Mouse (Mus musculus) limb, embryonic 15.5 days (tissue): Measurements from ENCODE around the gene Coq10b. TPM values are rescaled to one million over a fixed set of nuclear protein-coding genes. Genes with fewer than 3 reads are reported as not detected.

Experiments used
- ATAC-seq: fragments of 200-750 bp; cut with Nextera tagmentation; 2 replicates; pipeline ENCODE4 v1.8.0; 2017; ENCODE audit warnings: low read depth, moderate TSS enrichment; ENCODE audit not compliant: insufficient number of reproducible peaks, low FRiP score, low TSS enrichment
- H3K27ac ChIP-seq: fragments of 300-500 bp; sonication (generic); 2 replicates; pipeline ENCODE4 v1.5.1; 2015; ENCODE audit warnings: moderate library complexity, mild to moderate bottlenecking, inconsistent platforms
- H3K27me3 ChIP-seq: fragments of 300-500 bp; sonication (generic); 2 replicates; pipeline ENCODE4 v1.6.1; 2015; ENCODE audit warnings: inconsistent platforms
- H3K36me3 ChIP-seq: fragments of 300-500 bp; sonication (generic); 2 replicates; pipeline ENCODE4 v1.6.1; 2015; ENCODE audit warnings: inconsistent platforms
- H3K4me1 ChIP-seq: fragments of 300-500 bp; sonication (generic); 2 replicates; pipeline ENCODE4 v1.6.1; 2015; ENCODE audit warnings: inconsistent platforms
- H3K4me2 ChIP-seq: fragments of 300-500 bp; sonication (generic); 2 replicates; pipeline ENCODE4 v1.6.1; 2015; ENCODE audit warnings: mild to moderate bottlenecking, inconsistent platforms
- H3K4me3 ChIP-seq: fragments of 300-500 bp; sonication (generic); 2 replicates; pipeline ENCODE4 v1.5.1; 2015; ENCODE audit warnings: mild to moderate bottlenecking, inconsistent platforms
- H3K9ac ChIP-seq: fragments of 300-500 bp; sonication (generic); 2 replicates; pipeline ENCODE4 v1.6.1; 2015; ENCODE audit warnings: inconsistent platforms
- H3K9me3 ChIP-seq: fragments of 300-500 bp; sonication (generic); 2 replicates; pipeline ENCODE4 v1.6.1; 2016; ENCODE audit warnings: inconsistent platforms
- WGBS: fragments of 180-500 bp; shearing (Covaris S2); methylation state at CpG from one replicate; pipeline ENCODE4 v1.1.7; 2015; 5-methylcytosine and 5-hydroxymethylcytosine counted together
- polyA plus RNA-seq: library from polyadenylated mRNA; unstranded; fragments of >200 nt; fragmentation: Nextera tagmentation; extraction: Ambion mirVana; gene quantifications from 2 replicates; pipeline ENCODE4 v1.2.1, GENCODE M21; 2015

Gene Coq10b
- polyA plus RNA-seq, 1 experiment from 2014 or later = 19.9 TPM

DNA sequence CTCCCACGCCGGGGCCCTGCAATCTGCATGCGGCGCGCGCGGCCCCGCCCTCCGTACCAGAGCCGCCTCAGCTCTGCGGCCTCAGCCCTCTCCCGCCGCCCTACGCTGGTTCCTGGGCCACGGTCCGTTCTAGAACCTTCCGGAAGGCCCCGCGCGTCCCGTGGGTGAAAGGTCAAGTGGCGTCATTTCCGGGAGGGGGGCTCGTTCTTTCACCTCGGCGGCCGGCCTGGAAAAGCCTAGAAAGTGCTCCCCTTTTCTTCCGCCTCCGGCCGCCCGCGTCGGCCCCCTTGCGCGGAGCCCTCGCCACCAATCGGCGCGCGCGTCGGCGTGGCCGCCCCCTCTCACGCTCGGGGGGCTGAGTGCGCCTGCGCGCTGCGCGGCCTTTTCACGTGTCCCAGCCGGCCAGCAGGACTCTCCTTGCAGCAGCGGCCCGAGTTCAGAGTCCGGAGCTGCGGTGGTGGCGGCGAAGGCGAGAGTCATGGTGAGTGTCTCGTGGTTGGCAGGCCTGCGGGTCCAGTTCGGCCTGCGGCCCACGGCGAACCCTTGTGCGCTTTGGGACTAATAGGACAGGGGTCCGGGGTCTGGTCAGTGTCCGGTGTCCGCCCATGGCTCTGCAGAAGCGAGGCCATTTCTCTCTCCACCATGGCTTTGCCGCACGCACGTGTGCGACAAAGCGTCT lies 35.5 kb downstream of the Coq10b start, which contains the start of the genes Hspe1 and Hspd1:
Gene Hspe1, plus strand, starts transcription at position 201 of the 679 bp plus-strand sequence.
Gene Hspd1, minus strand, starts transcription at position 312 of the 679 bp plus-strand sequence.
- H3K27me3 ChIP-seq = no peaks in the 10 kb centered on the region
- peaks cover 37% of the 10 kb centered on the region for H3K36me3 ChIP-seq
- H3K9me3 ChIP-seq = no peaks in the 10 kb centered on the region
- ATAC-seq = peak; percentile 96
- H3K4me2 ChIP-seq = peak within 1 kb of the TSS; percentile 64
- peaks cover 22% of the 10 kb centered on the region for H3K4me1 ChIP-seq
- WGBS = under 1% methylated on average over 76 of the region's 76 CpGs
- H3K4me3 ChIP-seq = peak within 1 kb of the TSS; percentile 99
- H3K27ac ChIP-seq = peak within 1 kb of the TSS; percentile 96
- peak within 1 kb of the TSS; percentile 97 for H3K9ac ChIP-seq

DNA sequence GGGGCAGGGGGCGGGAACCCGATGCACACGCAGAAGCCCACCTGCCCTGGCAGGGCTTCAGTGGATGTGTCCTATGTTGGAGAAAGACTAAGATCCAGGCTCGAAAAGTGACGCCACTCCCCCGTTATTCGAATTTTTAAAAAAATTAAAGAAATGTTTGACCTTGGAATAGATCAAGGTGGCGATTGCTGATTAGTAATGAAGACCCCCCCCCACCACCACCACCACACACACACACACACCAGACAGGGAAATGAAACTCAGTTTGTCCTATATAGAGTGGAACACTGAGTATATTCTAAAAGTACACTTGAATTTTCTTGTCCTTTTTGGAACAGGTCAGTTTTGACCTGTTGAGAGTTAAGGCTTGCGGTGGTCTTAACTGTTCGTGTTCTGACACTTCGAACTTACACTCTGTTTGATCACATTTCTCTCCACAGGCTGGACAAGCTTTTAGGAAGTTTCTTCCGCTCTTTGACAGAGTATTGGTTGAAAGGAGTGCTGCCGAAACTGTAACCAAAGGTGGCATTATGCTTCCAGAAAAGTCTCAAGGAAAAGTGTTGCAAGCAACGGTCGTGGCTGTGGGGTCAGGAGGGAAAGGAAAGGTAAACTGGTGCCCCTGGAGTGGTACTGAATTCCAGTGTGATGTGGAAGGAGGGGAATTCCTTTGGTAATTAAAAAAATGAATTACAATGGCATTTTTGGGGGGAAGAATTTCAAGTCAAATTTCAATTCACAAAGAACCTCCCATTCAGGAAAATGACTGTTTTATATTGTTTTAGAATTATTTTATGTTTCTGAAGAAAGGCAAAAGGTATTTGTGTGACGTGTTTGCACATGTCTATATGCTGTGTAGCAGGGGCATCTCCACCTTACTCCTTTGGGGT lies 36.3 kb downstream of the Coq10b start:
- no peaks in the 10 kb centered on the region for H3K27me3 ChIP-seq
- peak overlapping the region; percentile 64 for H3K4me2 ChIP-seq
- peaks cover 35% of the 10 kb centered on the region for H3K36me3 ChIP-seq
- H3K9me3 ChIP-seq = no peaks in the 10 kb centered on the region
- 4% methylated on average over 16 of the region's 16 CpGs for WGBS
- peak overlapping the region; percentile 86 for H3K9ac ChIP-seq
- ATAC-seq = no peak
- peaks cover 22% of the 10 kb centered on the region for H3K4me1 ChIP-seq
- H3K4me3 ChIP-seq = peak overlapping the region; percentile 99
- H3K27ac ChIP-seq = peak overlapping the region; percentile 96

DNA sequence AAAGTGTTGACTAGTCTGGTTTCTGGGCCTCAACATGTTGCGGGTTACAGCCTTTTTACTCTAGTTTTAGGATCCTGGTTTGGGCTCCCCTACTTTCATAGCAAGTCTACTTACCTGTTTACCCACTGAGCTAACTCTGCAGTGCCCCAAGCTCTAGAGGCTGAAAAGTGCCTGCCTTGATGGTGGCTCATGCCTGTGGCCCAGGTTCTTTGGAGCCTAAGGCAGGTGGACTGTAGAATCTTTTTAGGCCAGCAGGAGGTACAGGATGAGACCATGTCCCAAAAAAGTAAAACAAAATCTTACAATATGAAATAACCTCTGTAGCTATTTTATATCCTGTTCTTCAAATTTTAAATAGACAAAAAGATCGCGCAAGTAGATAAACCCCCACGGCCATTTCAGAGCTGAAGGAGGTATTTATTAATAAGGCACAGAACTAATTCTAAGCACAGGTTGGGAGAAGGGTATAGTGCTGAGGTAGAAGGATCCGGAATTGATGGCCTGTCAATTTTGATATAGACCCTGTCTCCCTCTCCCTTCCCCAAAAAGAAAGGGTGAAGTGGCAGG lies 37.0 kb downstream of the Coq10b start:
- Histone ChIP-seq H3K27me3 (no peaks in the 10 kb centered on the region), H3K36me3 (peaks cover 27% of the 10 kb centered on the region), H3K4me1 (peaks cover 22% of the 10 kb centered on the region), H3K9ac (0 out of 2 replicates have a peak overlapping the region, but pooled peaks have one; percentile 10), H3K4me3 (peak overlapping the region; percentile 99), H3K27ac (no peak overlapping the region), H3K4me2 (peak overlapping the region; percentile 64), H3K9me3 (no peaks in the 10 kb centered on the region)
- WGBS = 86% methylated on average over 5 of the region's 5 CpGs
- ATAC-seq = no peak

DNA sequence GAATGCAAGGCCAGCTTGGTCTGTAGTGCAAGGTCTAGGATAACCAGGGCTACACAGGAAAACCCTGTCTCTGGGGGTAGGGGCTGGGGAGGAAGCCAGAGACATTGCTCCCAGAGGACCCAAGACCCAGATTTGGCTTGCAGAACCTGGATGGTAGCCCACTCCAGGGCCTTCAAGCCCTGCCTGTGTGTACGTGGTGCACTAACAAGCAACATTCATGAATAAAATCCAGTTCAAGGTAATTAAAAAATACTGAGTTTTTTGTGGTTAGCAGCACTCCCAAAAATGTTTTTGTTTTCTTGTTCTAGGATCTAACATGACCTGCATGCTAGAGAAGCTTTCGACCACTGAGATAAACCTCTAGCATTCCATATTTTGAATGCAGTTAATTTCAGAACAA lies 39.5 kb downstream of the Coq10b start:
- H3K4me1 ChIP-seq = peaks cover 11% of the 10 kb centered on the region
- H3K9ac ChIP-seq = no peak overlapping the region
- H3K9me3 ChIP-seq = no peaks in the 10 kb centered on the region
- 79% methylated on average over 2 of the region's 2 CpGs for WGBS
- H3K27me3 ChIP-seq = no peaks in the 10 kb centered on the region
- no peak for ATAC-seq
- no peak overlapping the region for H3K4me2 ChIP-seq
- no peak overlapping the region for H3K27ac ChIP-seq
- H3K4me3 ChIP-seq = no peak overlapping the region
- peaks cover 20% of the 10 kb centered on the region for H3K36me3 ChIP-seq

DNA sequence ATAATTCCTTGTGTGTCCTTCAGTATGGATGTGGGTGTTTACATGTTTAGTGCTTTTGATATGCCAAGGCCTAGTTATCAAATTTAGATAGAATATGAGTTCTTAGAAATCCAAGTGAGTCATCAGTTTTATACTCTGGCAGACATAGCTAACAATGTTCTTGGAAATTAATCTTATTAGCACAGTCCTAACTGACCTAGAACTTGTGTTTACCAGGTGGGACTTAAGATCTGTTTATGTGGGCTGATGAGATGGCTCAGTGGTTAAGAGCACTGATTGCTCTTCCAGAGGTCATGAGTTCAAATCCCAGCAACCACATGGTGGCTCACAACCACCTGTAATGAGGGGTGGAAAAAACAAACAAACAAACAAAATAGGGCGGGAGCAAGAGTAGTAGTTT lies 39.9 kb downstream of the Coq10b start:
- no peak overlapping the region for H3K27ac ChIP-seq
- no peak overlapping the region for H3K4me3 ChIP-seq
- no peaks in the 10 kb centered on the region for H3K9me3 ChIP-seq
- no peak for ATAC-seq
- no peak overlapping the region for H3K4me2 ChIP-seq
- no peaks in the 10 kb centered on the region for H3K27me3 ChIP-seq
- WGBS = 82% methylated on average over 1 of the region's 1 CpGs
- peaks cover 11% of the 10 kb centered on the region for H3K4me1 ChIP-seq
- no peak overlapping the region for H3K9ac ChIP-seq
- peaks cover 20% of the 10 kb centered on the region for H3K36me3 ChIP-seq

DNA sequence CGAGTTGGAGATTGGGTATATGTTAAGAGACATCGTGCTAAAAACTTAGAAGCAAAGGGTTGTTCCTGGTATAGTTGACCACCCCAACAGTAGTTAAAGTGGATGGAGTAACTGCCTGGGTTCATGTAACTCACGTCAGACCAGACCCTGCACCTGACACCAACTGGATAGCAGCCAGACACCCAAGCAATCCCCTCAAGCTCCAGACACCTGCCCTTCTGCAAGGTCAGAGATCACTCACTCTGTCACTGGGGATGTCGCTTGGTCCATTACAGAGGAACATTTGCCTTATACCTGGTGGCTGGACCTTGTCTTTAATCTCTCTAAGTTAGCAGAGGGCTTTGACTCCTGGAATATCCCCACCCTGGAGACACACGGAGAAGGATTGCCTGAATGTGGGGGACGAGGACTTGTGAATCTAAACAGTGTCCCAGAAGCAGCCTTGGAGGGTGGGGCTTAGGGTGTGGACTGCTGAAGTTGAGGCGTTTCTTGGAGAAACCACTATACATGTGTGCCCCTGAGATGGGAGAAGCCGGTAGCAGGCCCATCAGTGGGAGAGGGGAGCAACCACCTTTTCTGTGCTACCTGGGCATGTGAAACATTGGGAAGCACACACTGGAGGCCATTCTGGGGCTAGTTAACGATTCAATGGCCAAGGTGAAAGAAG lies 54.5 kb downstream of the Coq10b start:
- H3K36me3 ChIP-seq = no peaks in the 10 kb centered on the region

DNA sequence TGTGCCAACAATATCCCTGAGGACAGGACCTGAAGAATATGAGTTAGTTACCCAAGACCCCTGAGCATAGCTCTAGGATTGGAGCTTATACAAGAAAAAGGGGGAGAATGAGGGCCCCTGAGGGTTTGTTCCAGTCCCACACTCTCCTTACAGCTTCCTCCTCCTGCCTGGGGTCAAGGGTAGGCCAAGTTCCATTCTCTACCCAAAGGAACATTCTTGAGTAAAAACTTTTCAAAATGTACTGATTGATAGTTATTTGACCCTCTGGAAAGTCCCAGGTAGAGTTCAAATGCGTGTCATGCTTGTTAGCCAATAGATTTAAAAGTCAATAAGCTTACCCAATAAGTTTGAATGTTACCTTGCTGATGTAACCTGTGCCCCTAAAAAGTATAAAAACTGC lies 55.1 kb downstream of the Coq10b start:
- no peak for ATAC-seq
- no peak overlapping the region for H3K27ac ChIP-seq
- 81% methylated on average over 1 of the region's 1 CpGs for WGBS
- no peaks in the 10 kb centered on the region for H3K36me3 ChIP-seq
- H3K4me1 ChIP-seq = no peaks in the 10 kb centered on the region
- H3K9me3 ChIP-seq = no peaks in the 10 kb centered on the region
- no peak overlapping the region for H3K4me2 ChIP-seq
- no peak overlapping the region for H3K4me3 ChIP-seq
- H3K27me3 ChIP-seq = no peaks in the 10 kb centered on the region
- no peak overlapping the region for H3K9ac ChIP-seq

More for the DNA sequence above, 54.5 kb downstream of the Coq10b start:
- Histone ChIP-seq H3K4me1 (no peaks in the 10 kb centered on the region), H3K9ac (no peak overlapping the region), H3K4me2 (no peak overlapping the region), H3K27me3 (no peaks in the 10 kb centered on the region), H3K9me3 (no peaks in the 10 kb centered on the region), H3K4me3 (no peak overlapping the region), H3K27ac (no peak overlapping the region)
- 76% methylated on average over 9 of the region's 9 CpGs for WGBS
- no peak for ATAC-seq

DNA sequence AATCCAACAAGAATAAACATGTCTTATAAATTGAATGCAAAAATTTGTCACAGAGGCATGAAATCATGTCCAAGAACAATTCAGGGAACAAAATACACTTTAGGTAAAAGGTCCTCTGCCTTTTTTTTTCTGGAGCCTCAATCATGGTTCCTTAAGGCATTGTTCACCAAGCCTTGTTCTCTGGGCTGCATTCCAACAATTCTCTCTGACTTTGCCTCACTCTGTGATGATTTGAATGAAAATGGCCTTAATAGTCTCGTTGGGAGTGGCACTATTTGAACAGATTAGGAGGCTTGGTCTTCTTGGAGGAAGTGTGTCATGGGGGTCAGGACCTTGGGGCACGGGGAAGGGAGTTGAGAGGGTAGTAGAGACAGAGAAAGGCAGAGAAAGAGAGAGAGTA lies 55.9 kb downstream of the Coq10b start:
- H3K27me3 ChIP-seq = no peaks in the 10 kb centered on the region
- no peak for ATAC-seq
- no peak overlapping the region for H3K9ac ChIP-seq
- no peak overlapping the region for H3K4me3 ChIP-seq
- 59% methylated on average over 2 of the region's 2 CpGs for WGBS
- no peak overlapping the region for H3K4me2 ChIP-seq
- no peak overlapping the region for H3K27ac ChIP-seq
- H3K4me1 ChIP-seq = no peaks in the 10 kb centered on the region
- no peaks in the 10 kb centered on the region for H3K9me3 ChIP-seq
- no peaks in the 10 kb centered on the region for H3K36me3 ChIP-seq

DNA sequence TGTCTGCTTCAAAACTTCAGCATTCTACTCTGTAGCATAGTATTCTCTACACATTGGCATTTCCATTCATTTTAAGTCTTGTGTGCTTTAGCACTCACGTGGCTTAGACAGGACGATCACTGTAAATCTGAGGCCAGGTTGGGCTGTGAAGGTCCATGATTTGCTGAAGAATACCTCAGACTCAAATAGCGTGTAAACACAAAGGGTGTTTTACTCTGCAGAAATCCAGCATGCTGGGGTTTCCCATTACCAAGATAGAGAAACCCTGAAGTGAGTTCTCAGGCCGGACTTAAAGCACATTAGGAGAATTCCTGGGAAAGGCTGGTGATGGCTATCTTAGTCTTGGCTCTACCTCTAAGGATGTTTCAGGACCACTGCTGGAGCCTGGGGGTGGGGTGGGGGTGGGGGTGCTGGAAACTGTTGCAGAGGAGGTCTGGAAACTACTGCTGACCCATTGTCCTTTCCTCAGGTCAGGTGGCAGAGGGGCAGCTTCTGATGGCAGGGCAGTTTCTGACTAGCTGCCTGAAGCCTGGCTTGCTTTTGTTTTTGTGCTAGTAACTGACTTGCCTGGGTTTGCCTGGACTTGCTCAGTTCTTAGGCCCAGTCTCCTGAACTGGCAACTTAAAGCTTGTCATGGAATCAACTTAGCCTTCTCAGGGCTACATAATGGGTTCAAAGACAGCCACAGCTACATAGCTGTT lies 56.6 kb downstream of the Coq10b start:
- Histone ChIP-seq H3K27me3 (no peaks in the 10 kb centered on the region), H3K4me2 (no peak overlapping the region), H3K9me3 (no peaks in the 10 kb centered on the region), H3K9ac (no peak overlapping the region), H3K36me3 (no peaks in the 10 kb centered on the region), H3K4me3 (no peak overlapping the region), H3K27ac (no peak overlapping the region), H3K4me1 (no peaks in the 10 kb centered on the region)
- no peak for ATAC-seq
- 86% methylated on average over 4 of the region's 4 CpGs for WGBS
